Mouse (Mus musculus) liver, postnatal 0 days (tissue): ENCODE data around the gene H2afj.

Experiments
- CTCF ChIP-seq: sonication (generic); IDR thresholded peaks from 2 replicates; pipeline ENCODE4 v1.5.1; 2016; ENCODE audit warnings: antibody characterized with exemption, low read depth
- EP300 ChIP-seq: IDR thresholded peaks from 2 replicates; pipeline ENCODE4 v1.6.1; 2016; ENCODE audit warnings: antibody characterized with exemption, low read depth, mild to moderate bottlenecking

DNA sequence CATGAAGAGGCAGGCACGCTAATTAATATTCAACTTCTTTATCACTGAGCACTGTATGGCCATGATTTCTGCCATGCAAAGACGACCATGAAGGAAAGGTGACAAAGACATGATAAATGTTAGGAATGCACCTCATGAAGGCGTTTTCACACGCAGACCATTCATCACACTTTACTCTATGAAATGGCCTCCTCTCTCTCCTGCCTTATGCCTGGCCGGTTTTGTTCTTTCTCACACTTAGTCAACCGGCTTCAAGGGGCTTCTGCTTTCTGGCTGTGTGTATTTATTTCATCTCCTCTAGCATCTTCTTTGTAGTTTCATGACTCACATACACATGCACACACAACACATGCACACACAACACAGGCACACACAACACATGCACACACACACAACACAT, 6.8 kb upstream of the H2afj start:
- TF ChIP-seq CTCF = no peak
- no peak for TF ChIP-seq EP300
